Mouse (Mus musculus) myocyte (in vitro differentiated cells): ENCODE measurements around the gene Sytl3.

Experiments
- MYOD1 ChIP-seq, 3 experiments: IDR thresholded peaks; one replicate each; pipeline ENCODE4 v1.6.1; 2011; ENCODE audit warnings: control low read depth in 2 of 3, low read depth in 2 of 3, mild to moderate bottlenecking in 2 of 3, moderate library complexity in 1 of 3; ENCODE audit not compliant: insufficient read length in 2 of 3, control insufficient read depth in 1 of 3
- POLR2A ChIP-seq: IDR thresholded peaks from one replicate; pipeline ENCODE4 v1.6.1; 2011; ENCODE audit warnings: low read depth, mild to moderate bottlenecking, control low read depth, moderate library complexity; ENCODE audit not compliant: insufficient read length
- POLR2AphosphoS2 ChIP-seq: IDR thresholded peaks from one replicate; pipeline ENCODE4 v1.6.1; 2011; ENCODE audit warnings: low read depth, control low read depth; ENCODE audit not compliant: insufficient read length
- TCF12 ChIP-seq: IDR thresholded peaks from one replicate; pipeline ENCODE4 v1.6.1; 2011; ENCODE audit warnings: mild to moderate bottlenecking, control low read depth; ENCODE audit not compliant: poor library complexity, insufficient read depth, severe bottlenecking

DNA sequence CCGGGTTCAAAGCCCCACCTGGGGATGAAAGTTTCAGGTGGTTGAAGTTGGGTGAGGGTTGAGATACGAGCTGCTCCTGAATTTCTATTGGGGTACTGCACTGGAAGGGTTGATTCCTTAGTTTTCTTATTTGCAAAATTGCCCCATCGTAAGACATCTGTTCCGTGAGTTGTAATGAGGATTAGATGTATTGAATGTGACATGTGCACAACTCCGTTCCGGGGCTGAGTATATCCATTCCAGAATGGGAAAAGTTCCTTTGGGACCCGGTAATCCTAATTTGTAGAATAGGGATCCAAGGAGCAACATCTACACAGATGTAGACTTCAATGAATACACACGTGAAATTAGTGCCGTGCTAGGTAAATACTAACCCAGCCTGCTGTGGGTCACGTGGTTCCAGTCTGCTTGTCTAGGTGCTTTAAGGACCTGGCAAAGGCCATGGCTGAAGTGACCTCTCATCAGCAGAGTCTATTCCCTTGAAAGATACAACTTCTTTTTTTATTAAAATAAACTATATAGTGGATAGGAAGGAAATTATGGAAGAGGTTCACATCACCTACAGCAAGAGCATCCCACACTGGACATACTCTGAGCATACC, 125.0 kb downstream of the Sytl3 start:
- no peak for TF ChIP-seq MYOD1 (IDR thresholded peaks at IDR 0.05; ENCODE audit: control insufficient read depth in 1 of 3, insufficient read length in 2 of 3, low read depth in 2 of 3)
- no peak for TF ChIP-seq POLR2A
- no peak for TF ChIP-seq TCF12
- no peak for TF ChIP-seq POLR2AphosphoS2
